Mouse (Mus musculus): ENCODE data around the gene Rnf5. TPM values are rescaled to one million over a fixed set of nuclear protein-coding genes. Genes with fewer than 3 reads are reported as not detected.

Rnf5 gene
- polyA plus RNA-seq, 1 experiment from 2014 or later: 202 TPM

- Histone ChIP-seq H3K9me3 (replicated peaks) (no peaks in the 10 kb centered on the region), H3K27ac (replicated peaks) (peak overlapping the region; percentile 98), H3K4me3 (no peak overlapping the region), H3K27me3 (ENCODE audit: low read depth, poor library complexity, severe bottlenecking) (no peaks in the 10 kb centered on the region), H3K36me3 (no peaks in the 10 kb centered on the region), H3K4me1 (peaks cover 61% of the 10 kb centered on the region)
- DNase-seq (ENCODE audit: low spot score): no peak
- WGBS: 86% methylated on average over 8 of the region's 8 CpGs
Measured at GRCm38 (mm10) chr17:34585121-34585520, 18.4 kb downstream of the Rnf5 start.

GRCm38 (mm10) chr17:34583819-34584218 lies 19.7 kb downstream of the Rnf5 start:
- peaks cover 48% of the 10 kb centered on the region for H3K4me1 ChIP-seq
- DNase-seq (ENCODE audit: low spot score): no peak
- no peaks in the 10 kb centered on the region for H3K9me3 ChIP-seq (replicated peaks)
- 76% methylated on average over 8 of the region's 8 CpGs for WGBS
- no peaks in the 10 kb centered on the region for H3K27me3 ChIP-seq (ENCODE audit: low read depth, poor library complexity, severe bottlenecking)
- H3K4me3 ChIP-seq: no peak overlapping the region
- H3K27ac ChIP-seq (replicated peaks): peak overlapping the region; percentile 69
- H3K36me3 ChIP-seq: no peaks in the 10 kb centered on the region

GRCm38 (mm10) chr17:34583397-34583796 lies 20.1 kb downstream of the Rnf5 start:
- peak overlapping the region; percentile 69 for H3K27ac ChIP-seq (replicated peaks)
- H3K4me1 ChIP-seq: peaks cover 44% of the 10 kb centered on the region
- H3K27me3 ChIP-seq (ENCODE audit: low read depth, poor library complexity, severe bottlenecking): no peaks in the 10 kb centered on the region
- no peaks in the 10 kb centered on the region for H3K36me3 ChIP-seq
- H3K9me3 ChIP-seq (replicated peaks): no peaks in the 10 kb centered on the region
- WGBS: 58% methylated on average over 7 of the region's 7 CpGs
- DNase-seq (ENCODE audit: low spot score): no peak
- H3K4me3 ChIP-seq: peak overlapping the region; percentile 3; the same call in 1 of the 2 replicates

- peaks cover 35% of the 10 kb centered on the region for H3K4me1 ChIP-seq
- H3K9me3 ChIP-seq (replicated peaks): no peaks in the 10 kb centered on the region
- no peak overlapping the region for H3K4me3 ChIP-seq
- H3K27me3 ChIP-seq (ENCODE audit: low read depth, poor library complexity, severe bottlenecking): no peaks in the 10 kb centered on the region
- WGBS: 88% methylated on average over 12 of the region's 12 CpGs
- peak overlapping the region; percentile 68 for H3K27ac ChIP-seq (replicated peaks)
- H3K36me3 ChIP-seq: no peaks in the 10 kb centered on the region
- DNase-seq (ENCODE audit: low spot score): no peak
Measured at GRCm38 (mm10) chr17:34582528-34582927, 21.0 kb downstream of the Rnf5 start.

- H3K4me3 ChIP-seq: no peak overlapping the region
- WGBS: 86% methylated on average over 3 of the region's 3 CpGs
- no peaks in the 10 kb centered on the region for H3K36me3 ChIP-seq
- no peak overlapping the region for H3K27ac ChIP-seq (replicated peaks)
- H3K4me1 ChIP-seq: 0 out of 2 replicates have a peak, but pooled peaks cover 5% of the 10 kb centered on the region
- H3K9me3 ChIP-seq (replicated peaks): no peaks in the 10 kb centered on the region
- no peaks in the 10 kb centered on the region for H3K27me3 ChIP-seq (ENCODE audit: low read depth, poor library complexity, severe bottlenecking)
- DNase-seq (ENCODE audit: low spot score): no peak
Measured at GRCm38 (mm10) chr17:34578070-34578469, 25.4 kb downstream of the Rnf5 start.

- no peak overlapping the region for H3K4me3 ChIP-seq
- H3K27ac ChIP-seq (replicated peaks): no peak overlapping the region
- H3K4me1 ChIP-seq: peaks cover 9% of the 10 kb centered on the region
- no peaks in the 10 kb centered on the region for H3K36me3 ChIP-seq
- whole genome bisulfite sequencing: 73% methylated on average over 5 of the region's 5 CpGs
- H3K9me3 ChIP-seq (replicated peaks): no peaks in the 10 kb centered on the region
- no peak for DNase-seq (ENCODE audit: low spot score)
- H3K27me3 ChIP-seq (ENCODE audit: low read depth, poor library complexity, severe bottlenecking): no peaks in the 10 kb centered on the region
Measured at GRCm38 (mm10) chr17:34576577-34576976, 26.9 kb downstream of the Rnf5 start.

GRCm38 (mm10) chr17:34572361-34572760 lies 31.1 kb downstream of the Rnf5 start:
- no peak for DNase-seq (ENCODE audit: low spot score)
- Histone ChIP-seq H3K27ac (replicated peaks) (peak overlapping the region; percentile 49; the same call in 1 of the 2 replicates), H3K36me3 (no peaks in the 10 kb centered on the region), H3K27me3 (ENCODE audit: low read depth, poor library complexity, severe bottlenecking) (no peaks in the 10 kb centered on the region), H3K9me3 (replicated peaks) (no peaks in the 10 kb centered on the region), H3K4me1 (peaks cover 13% of the 10 kb centered on the region), H3K4me3 (0 out of 2 replicates have a peak overlapping the region, but pooled peaks have one; percentile 12)
- WGBS: 11% methylated on average over 15 of the region's 15 CpGs

- Histone ChIP-seq H3K27ac (replicated peaks) (peak overlapping the region; percentile 49; the same call in 1 of the 2 replicates), H3K4me3 (0 out of 2 replicates have a peak overlapping the region, but pooled peaks have one; percentile 12), H3K9me3 (replicated peaks) (no peaks in the 10 kb centered on the region), H3K36me3 (no peaks in the 10 kb centered on the region), H3K27me3 (ENCODE audit: low read depth, poor library complexity, severe bottlenecking) (no peaks in the 10 kb centered on the region), H3K4me1 (peaks cover 13% of the 10 kb centered on the region)
- no peak for DNase-seq (ENCODE audit: low spot score)
- WGBS: 11% methylated on average over 5 of the region's 5 CpGs
Measured at GRCm38 (mm10) chr17:34571875-34572274, 31.6 kb downstream of the Rnf5 start.

- Histone ChIP-seq H3K4me1 (peaks cover 13% of the 10 kb centered on the region), H3K27ac (replicated peaks) (no peak overlapping the region), H3K27me3 (ENCODE audit: low read depth, poor library complexity, severe bottlenecking) (no peaks in the 10 kb centered on the region), H3K4me3 (no peak overlapping the region), H3K36me3 (no peaks in the 10 kb centered on the region), H3K9me3 (replicated peaks) (no peaks in the 10 kb centered on the region)
- no peak for DNase-seq (ENCODE audit: low spot score)
- 67% methylated on average over 4 of the region's 4 CpGs for WGBS
Measured at GRCm38 (mm10) chr17:34569919-34570318, 33.6 kb downstream of the Rnf5 start.

GRCm38 (mm10) chr17:34568421-34568820 lies 35.1 kb downstream of the Rnf5 start:
- no peaks in the 10 kb centered on the region for H3K9me3 ChIP-seq (replicated peaks)
- H3K36me3 ChIP-seq: no peaks in the 10 kb centered on the region
- no peaks in the 10 kb centered on the region for H3K27me3 ChIP-seq (ENCODE audit: low read depth, poor library complexity, severe bottlenecking)
- H3K27ac ChIP-seq (replicated peaks): no peak overlapping the region
- H3K4me3 ChIP-seq: no peak overlapping the region
- WGBS: 83% methylated on average over 13 of the region's 13 CpGs
- peaks cover 24% of the 10 kb centered on the region for H3K4me1 ChIP-seq
- DNase-seq (ENCODE audit: low spot score): no peak

- H3K4me3 ChIP-seq: no peak overlapping the region
- H3K27ac ChIP-seq (replicated peaks): no peak overlapping the region
- DNase-seq (ENCODE audit: low spot score): no peak
- 68% methylated on average over 9 of the region's 9 CpGs for WGBS
- no peaks in the 10 kb centered on the region for H3K36me3 ChIP-seq
- H3K27me3 ChIP-seq (ENCODE audit: low read depth, poor library complexity, severe bottlenecking): no peaks in the 10 kb centered on the region
- H3K4me1 ChIP-seq: peaks cover 18% of the 10 kb centered on the region
- H3K9me3 ChIP-seq (replicated peaks): no peaks in the 10 kb centered on the region
Measured at GRCm38 (mm10) chr17:34567311-34567710, 36.2 kb downstream of the Rnf5 start.

GRCm38 (mm10) chr17:34564796-34565195 lies 38.7 kb downstream of the Rnf5 start:
- Histone ChIP-seq H3K4me3 (peak overlapping the region; percentile 20), H3K9me3 (replicated peaks) (no peaks in the 10 kb centered on the region), H3K36me3 (no peaks in the 10 kb centered on the region), H3K27ac (replicated peaks) (peak overlapping the region; percentile 63; the same call in 1 of the 2 replicates), H3K27me3 (ENCODE audit: low read depth, poor library complexity, severe bottlenecking) (no peaks in the 10 kb centered on the region), H3K4me1 (peaks cover 15% of the 10 kb centered on the region)
- 58% methylated on average over 3 of the region's 3 CpGs for WGBS
- DNase-seq (ENCODE audit: low spot score): no peak

GRCm38 (mm10) chr17:34564003-34564421 lies 39.5 kb downstream of the Rnf5 start, which contains the start of gene Notch4:
Notch4 (plus strand) TSS chr17:34564268.
- Histone ChIP-seq H3K27ac (replicated peaks) (peak within 1 kb of the TSS; percentile 63), H3K27me3 (ENCODE audit: low read depth, poor library complexity, severe bottlenecking) (no peaks in the 10 kb centered on the region), H3K4me1 (peaks cover 15% of the 10 kb centered on the region), H3K4me3 (peak within 1 kb of the TSS; percentile 20), H3K36me3 (no peaks in the 10 kb centered on the region), H3K9me3 (replicated peaks) (no peaks in the 10 kb centered on the region)
- WGBS: 12% methylated on average over 6 of the region's 6 CpGs
- DNase-seq (ENCODE audit: low spot score): no peak

Data from midbrain, embryonic 10.5 days (tissue).